Mouse (Mus musculus) forebrain, embryonic 11.5 days (tissue): ENCODE measurements around the gene Vps26a. TPM values are rescaled to one million over a fixed set of nuclear protein-coding genes. Genes with fewer than 3 reads are reported as not detected.
A peak's percentile ranks its signal among the peaks of the same experiment; 100 is the strongest.

Experiments used
- ATAC-seq: fragments of 200-750 bp; cut with Nextera tagmentation; replicated peaks from 2 replicates; pipeline ENCODE4 v1.8.0; 2017; ENCODE audit warnings: moderate TSS enrichment; ENCODE audit not compliant: low FRiP score
- DNase-seq: peaks from one replicate; pipeline ENCODE4 v3.0.0-alpha.2; 2017; ENCODE audit warnings: low spot score
- H3K27ac ChIP-seq: fragments of 300-500 bp; sonication (generic); 2 replicates; pipeline ENCODE4 v1.5.1; 2014; ENCODE audit warnings: low read depth, low read length
- H3K27me3 ChIP-seq: fragments of 300-500 bp; sonication (generic); 2 replicates; pipeline ENCODE4 v1.6.1; 2014; ENCODE audit warnings: mild to moderate bottlenecking, low read length, mixed read lengths; ENCODE audit not compliant: control insufficient read depth, insufficient read depth
- H3K36me3 ChIP-seq: fragments of 300-500 bp; sonication (generic); 2 replicates; pipeline ENCODE4 v1.6.1; 2014; ENCODE audit warnings: mild to moderate bottlenecking, low read length, moderate library complexity, mixed read lengths; ENCODE audit not compliant: control insufficient read depth, insufficient read depth
- H3K4me1 ChIP-seq: fragments of 300-500 bp; sonication (generic); replicated peaks from 2 replicates; pipeline ENCODE4 v1.6.1; 2014; ENCODE audit warnings: low read length, mixed read lengths; ENCODE audit not compliant: control insufficient read depth, insufficient read depth
- H3K4me2 ChIP-seq: fragments of 300-500 bp; sonication (generic); 2 replicates; pipeline ENCODE4 v1.6.1; 2014; ENCODE audit warnings: low read depth, mild to moderate bottlenecking, low read length, moderate library complexity, mixed read lengths; ENCODE audit not compliant: severe bottlenecking
- H3K4me3 ChIP-seq: fragments of 300-500 bp; sonication (generic); 2 replicates; pipeline ENCODE4 v1.5.1; 2014; ENCODE audit warnings: low read depth, low read length
- H3K9ac ChIP-seq: fragments of 300-500 bp; sonication (generic); 2 replicates; pipeline ENCODE4 v1.6.1; 2014; ENCODE audit warnings: low read length
- H3K9me3 ChIP-seq: fragments of 300-500 bp; sonication (generic); 2 replicates; pipeline ENCODE4 v1.6.1; 2016; ENCODE audit warnings: low read length, mixed read lengths; ENCODE audit not compliant: control insufficient read depth
- WGBS: fragments of 180-500 bp; shearing (Covaris S2); extraction: QIAGEN DNeasy Blood & Tissue Kit; methylation state at CpG from one replicate; pipeline ENCODE4 v1.1.7; 2014; 5-methylcytosine and 5-hydroxymethylcytosine counted together
- polyA plus RNA-seq: library from polyadenylated mRNA; unstranded; fragments of >200 nt; fragmentation: Nextera tagmentation; extraction: Ambion mirVana; gene quantifications from 2 replicates; pipeline ENCODE4 v1.2.1, GENCODE M21; 2014

Vps26a gene
- polyA plus RNA-seq, 1 experiment from 2014 or later, result 110 TPM

DNA sequence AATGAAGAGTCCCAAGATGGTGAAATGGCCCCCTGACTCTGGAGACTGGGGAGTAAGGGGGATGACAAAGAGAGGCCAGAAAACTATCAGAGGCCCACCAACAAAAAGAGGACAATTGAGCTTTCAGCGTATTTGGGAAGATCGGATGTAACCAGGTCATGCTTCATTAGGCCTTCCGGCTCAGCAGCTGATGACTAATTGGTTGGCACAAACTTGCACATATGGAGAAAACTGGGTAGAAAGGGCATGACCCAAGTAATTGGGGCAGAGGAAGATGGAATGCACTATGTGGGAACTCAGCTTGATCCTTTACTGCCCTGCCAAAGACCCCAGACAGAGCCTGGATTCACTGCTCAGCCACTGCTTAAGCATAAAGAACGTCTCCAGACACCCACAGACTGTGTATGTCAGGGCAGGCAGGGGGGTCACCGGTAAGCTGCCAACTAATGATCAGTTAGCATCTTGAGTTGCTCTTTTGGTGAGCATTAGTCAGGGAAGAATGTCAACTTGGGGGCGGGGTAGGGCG is 67.7 kb downstream of the Vps26a start:
- Histone ChIP-seq H3K4me2 (no peak overlapping the region), H3K27ac (no peak overlapping the region), H3K9ac (no peak overlapping the region), H3K9me3 (no peaks in the 10 kb centered on the region), H3K27me3 (no peaks in the 10 kb centered on the region), H3K36me3 (no peaks in the 10 kb centered on the region), H3K4me3 (no peak overlapping the region), H3K4me1 (no peaks in the 10 kb centered on the region)
- DNase-seq (no peak), ATAC-seq (no peak)
- WGBS, result 55% methylated on average over 7 of the region's 7 CpGs

GRCm38 (mm10) chr10:62413606-62413982 is 73.0 kb downstream of the Vps26a start:
- WGBS, result 54% methylated on average over 4 of the region's 4 CpGs
- DNase-seq (no peak), ATAC-seq (no peak)
- no peaks in the 10 kb centered on the region for H3K9me3 ChIP-seq
- no peak overlapping the region for H3K4me3 ChIP-seq
- H3K27ac ChIP-seq, result no peak overlapping the region
- H3K4me1 ChIP-seq, result no peaks in the 10 kb centered on the region
- H3K9ac ChIP-seq, result no peak overlapping the region
- H3K4me2 ChIP-seq, result no peak overlapping the region
- H3K27me3 ChIP-seq, result no peaks in the 10 kb centered on the region
- H3K36me3 ChIP-seq, result no peaks in the 10 kb centered on the region

DNA sequence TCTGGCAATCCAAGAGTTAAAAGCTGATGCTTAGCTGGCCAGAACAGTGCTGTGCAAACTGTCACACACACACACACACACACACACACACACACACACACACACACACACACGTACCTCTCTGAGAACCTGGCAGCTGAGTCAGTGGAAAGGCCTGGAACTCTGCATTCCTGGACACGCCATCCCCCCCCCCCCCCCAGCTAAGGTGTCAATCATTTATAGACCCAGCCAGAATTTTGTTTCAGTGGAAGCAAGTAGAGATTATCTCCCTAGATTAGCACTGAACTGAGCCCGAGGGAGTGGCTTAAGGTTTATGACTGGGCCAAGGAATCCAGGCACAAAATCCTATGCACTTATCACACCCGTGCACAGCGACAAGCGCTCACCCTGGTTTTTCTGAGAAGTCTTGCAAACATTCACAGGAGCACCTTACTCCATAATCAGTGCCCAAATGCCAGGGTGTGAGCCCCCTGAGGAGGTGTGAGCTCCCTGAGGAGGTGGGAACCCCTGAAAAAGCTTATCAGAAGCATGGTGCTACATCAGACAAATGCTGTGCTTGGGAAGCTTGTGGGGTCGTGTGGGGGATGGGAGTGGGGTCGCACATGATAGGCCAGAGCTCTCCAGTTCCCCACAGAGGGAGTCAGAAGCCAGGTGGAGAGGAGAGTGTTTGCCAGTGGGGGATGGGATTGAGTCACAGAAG is 73.5 kb downstream of the Vps26a start:
- H3K9ac ChIP-seq, result no peak overlapping the region
- 49% methylated on average over 8 of the region's 8 CpGs for WGBS

DNA sequence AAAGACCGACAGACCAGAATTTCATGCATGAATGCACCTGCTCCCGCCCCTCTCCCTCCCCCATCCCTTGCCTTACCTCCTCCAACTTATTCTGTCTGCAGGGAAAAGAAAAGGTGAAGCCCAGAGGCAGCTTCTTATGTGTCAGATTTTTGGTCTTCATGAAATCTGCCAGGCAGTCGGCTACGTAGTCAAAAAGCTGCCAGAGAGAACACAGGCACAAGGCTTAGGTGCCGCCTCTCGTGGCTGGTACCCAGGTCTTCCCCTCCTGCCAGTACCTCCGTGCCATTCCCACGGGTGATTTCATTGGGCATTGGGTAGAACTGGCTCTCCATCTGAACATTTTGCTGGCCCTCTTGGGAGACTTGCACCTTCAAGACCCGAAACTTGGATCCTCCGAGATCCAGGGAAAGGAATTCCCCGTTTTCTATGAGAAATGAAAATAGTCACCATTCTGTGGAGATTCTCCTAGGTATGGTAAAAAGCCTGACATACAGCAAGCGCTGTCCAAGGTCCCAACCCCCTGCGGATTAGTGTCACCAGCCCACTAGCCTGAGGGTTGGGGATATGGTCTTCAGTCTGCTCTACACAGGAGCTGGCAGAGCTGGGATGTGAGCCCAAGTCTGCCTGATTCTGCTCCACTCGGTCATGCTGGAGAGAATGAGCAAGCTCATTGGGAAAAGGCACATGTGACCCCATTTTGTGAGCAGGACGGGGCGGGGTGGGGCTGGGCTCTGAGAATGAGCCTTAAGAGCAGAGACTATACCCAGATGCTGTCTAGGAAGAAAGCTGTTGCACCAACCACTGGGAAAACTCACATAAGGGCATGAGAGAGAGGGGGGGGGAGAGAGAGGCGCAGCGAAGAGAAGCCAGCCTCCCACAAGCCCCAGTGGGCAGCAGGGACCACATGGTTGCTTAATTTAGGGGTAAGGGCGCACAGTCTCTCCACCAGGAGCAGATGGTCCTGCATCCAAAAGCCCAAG is 74.9 kb downstream of the Vps26a start:
- DNase-seq (no peak), ATAC-seq (no peak)
- Histone ChIP-seq H3K4me2 (no peak overlapping the region), H3K36me3 (no peaks in the 10 kb centered on the region), H3K4me3 (no peak overlapping the region), H3K27ac (no peak overlapping the region), H3K27me3 (no peaks in the 10 kb centered on the region), H3K9ac (no peak overlapping the region), H3K9me3 (no peaks in the 10 kb centered on the region), H3K4me1 (no peaks in the 10 kb centered on the region)
- WGBS, result 70% methylated on average over 19 of the region's 19 CpGs

More for the DNA sequence above, 73.5 kb downstream of the Vps26a start:
- Histone ChIP-seq H3K36me3 (no peaks in the 10 kb centered on the region), H3K4me1 (no peaks in the 10 kb centered on the region), H3K4me3 (no peak overlapping the region), H3K4me2 (no peak overlapping the region), H3K27ac (no peak overlapping the region), H3K9me3 (no peaks in the 10 kb centered on the region), H3K27me3 (no peaks in the 10 kb centered on the region)
- ATAC-seq (no peak), DNase-seq (no peak)

DNA sequence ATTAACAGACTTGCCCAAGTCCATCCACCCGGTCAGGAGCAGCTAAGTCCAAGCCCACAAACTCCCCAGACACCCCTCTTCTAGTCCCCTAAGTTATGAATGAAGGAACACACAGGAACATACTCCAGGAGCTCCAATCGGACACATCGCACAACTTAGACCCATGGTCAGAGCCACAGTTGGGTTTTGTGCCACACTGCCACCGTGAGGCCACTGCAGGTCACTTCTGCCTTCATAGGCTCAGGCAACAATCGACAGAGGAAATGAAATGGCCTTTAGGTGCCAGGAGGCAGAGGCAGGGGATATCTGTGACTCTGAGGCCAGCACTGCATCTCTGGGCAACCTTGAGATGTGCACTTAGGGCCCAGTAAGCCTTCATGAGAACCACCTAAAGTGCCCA is 75.7 kb downstream of the Vps26a start:
- H3K27me3 ChIP-seq, result no peaks in the 10 kb centered on the region
- ATAC-seq, result peak; percentile 30; the same call in 1 of the 2 replicates
- WGBS, result 17% methylated on average over 5 of the region's 5 CpGs
- H3K4me1 ChIP-seq, result no peaks in the 10 kb centered on the region
- H3K4me3 ChIP-seq, result no peak overlapping the region
- no peaks in the 10 kb centered on the region for H3K36me3 ChIP-seq
- H3K9me3 ChIP-seq, result no peaks in the 10 kb centered on the region
- no peak overlapping the region for H3K9ac ChIP-seq
- no peak overlapping the region for H3K27ac ChIP-seq
- peak; percentile 83 for DNase-seq
- no peak overlapping the region for H3K4me2 ChIP-seq

Other genes with a start within 250 kb of the Vps26a start
- not detected in 2 replicates for gene Tacr2, start 234.4 kb downstream of the Vps26a start, polyA plus RNA-seq
- 25.9 and 28.2 TPM in 2 replicates for gene Hk1, start 106.9 kb downstream of the Vps26a start, polyA plus RNA-seq
- gene Hkdc1, start 64.3 kb downstream of the Vps26a start, polyA plus RNA-seq, result 0.25 TPM in 1 of 2 replicates, not detected in the other
- gene 4930507D05Rik, start 37.3 kb downstream of the Vps26a start, polyA plus RNA-seq, result 0.35 and 0.87 TPM in 2 replicates
- 31.2 and 33.5 TPM in 2 replicates for gene Supv3l1, start 37.1 kb downstream of the Vps26a start, polyA plus RNA-seq
- 3.3 and 5.4 TPM in 2 replicates for gene Srgn, start 40.6 kb upstream of the Vps26a start, polyA plus RNA-seq
- 50.5 and 57.9 TPM in 2 replicates for gene Kif1bp, start 91.7 kb upstream of the Vps26a start, polyA plus RNA-seq
- 41.1 and 41.2 TPM in 2 replicates for gene Ddx21, start 115.5 kb upstream of the Vps26a start, polyA plus RNA-seq
- 122 and 134 TPM in 2 replicates for gene Ddx50, start 164.4 kb upstream of the Vps26a start, polyA plus RNA-seq
- gene Stox1, start 239.3 kb upstream of the Vps26a start, polyA plus RNA-seq, result 3.7 and 4.4 TPM in 2 replicates